Mouse (Mus musculus) erythroblast, embryonic 14.5 days (primary cell): ENCODE measurements at regions not wholly inside any gene's neighbourhood (a gene's known extent, or its start where the extent isn't known, plus 50 kb on each side); places are given as distances from the start of the nearest gene placed in this dataset.

ENCODE experiments used
- GATA1 ChIP-seq: IDR thresholded peaks from 2 replicates; pipeline ENCODE4 v1.6.1; 2012; ENCODE audit warnings: low read length, inconsistent platforms, mixed read lengths
- TAL1 ChIP-seq: IDR thresholded peaks from 3 replicates; pipeline ENCODE4 v1.6.1; 2012; ENCODE audit warnings: low read length, inconsistent platforms, mixed read lengths

DNA sequence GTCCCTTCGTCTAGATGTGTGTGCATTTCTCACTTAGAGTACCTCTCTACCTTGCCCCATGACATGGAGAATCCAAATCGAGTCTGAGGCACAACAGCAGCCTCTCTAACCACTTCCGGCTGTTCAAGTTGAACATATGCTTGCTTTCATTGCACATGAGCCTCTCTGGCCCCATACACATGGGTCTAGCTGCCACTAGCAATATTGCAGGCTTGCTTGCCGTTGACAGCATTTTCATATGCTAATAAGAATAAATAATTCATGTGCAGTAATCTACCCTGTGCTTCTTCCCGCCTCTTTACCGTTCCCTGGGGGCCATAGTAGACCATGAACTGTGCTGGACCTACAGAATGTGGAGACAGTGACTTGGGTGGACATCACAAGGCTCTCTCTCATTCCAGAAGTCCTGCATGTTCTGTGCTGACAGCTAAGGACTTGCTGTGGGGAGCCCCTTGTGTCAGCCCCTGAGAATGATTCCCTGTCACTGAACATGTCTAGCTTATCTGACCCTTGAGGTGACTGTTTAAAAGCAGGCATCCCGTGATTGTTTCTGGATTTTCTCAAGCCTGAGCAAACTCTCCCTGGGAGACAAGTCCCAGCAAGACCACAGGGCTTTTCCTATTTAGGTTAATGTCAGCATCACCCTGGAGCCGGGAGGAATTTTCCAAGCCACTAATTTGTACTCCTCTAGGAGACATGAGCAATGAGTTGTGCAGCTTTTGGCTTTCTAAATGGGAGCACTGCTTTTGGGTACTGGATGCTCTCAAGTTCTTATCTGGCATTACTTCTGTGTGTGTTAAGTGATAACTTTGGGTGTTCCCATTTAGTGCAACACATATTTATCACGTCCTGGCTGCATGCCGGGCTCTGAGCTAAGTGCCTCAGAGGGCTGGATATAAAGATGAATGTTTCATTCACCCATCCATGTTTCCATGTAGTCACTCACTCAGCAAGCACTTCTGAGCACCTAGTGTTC is 713.8 kb upstream of the Castor2 start:
- TF ChIP-seq GATA1 (no peak), TAL1 (no peak)
